Mouse (Mus musculus) embryonic facial prominence, embryonic 11.5 days (tissue): ENCODE results near the gene Rbm39. TPM values are rescaled to one million over a fixed set of nuclear protein-coding genes. Genes with fewer than 3 reads are reported as not detected.

Source experiments
- ATAC-seq: fragments of 200-750 bp; cut with Nextera tagmentation; replicated peaks from 2 replicates; pipeline ENCODE4 v1.8.0; 2017; ENCODE audit warnings: low read depth; ENCODE audit not compliant: insufficient number of reproducible peaks, low FRiP score, low TSS enrichment
- DNase-seq: peaks from one replicate; pipeline ENCODE4 v3.0.0-alpha.2; 2015; ENCODE audit warnings: low spot score
- H3K27ac ChIP-seq: fragments of 300-500 bp; sonication (generic); replicated peaks from 2 replicates; pipeline ENCODE4 v1.5.1; 2014; ENCODE audit warnings: mild to moderate bottlenecking, low read depth, low read length, control low read depth
- H3K27me3 ChIP-seq: fragments of 300-500 bp; sonication (generic); 2 replicates; pipeline ENCODE4 v1.6.1; 2014; ENCODE audit warnings: mild to moderate bottlenecking, low read length, moderate library complexity, mixed read lengths; ENCODE audit not compliant: control insufficient read depth, insufficient read depth
- H3K36me3 ChIP-seq: fragments of 300-500 bp; sonication (generic); replicated peaks from 2 replicates; pipeline ENCODE4 v1.6.1; 2014; ENCODE audit warnings: low read depth, mild to moderate bottlenecking, low read length, moderate library complexity, mixed read lengths; ENCODE audit not compliant: control insufficient read depth, insufficient read depth
- H3K4me1 ChIP-seq: fragments of 300-500 bp; sonication (generic); 2 replicates; pipeline ENCODE4 v1.6.1; 2014; ENCODE audit warnings: low read length, mixed read lengths; ENCODE audit not compliant: control insufficient read depth, insufficient read depth
- H3K4me2 ChIP-seq: fragments of 300-500 bp; sonication (generic); 2 replicates; pipeline ENCODE4 v1.6.1; 2014; ENCODE audit warnings: low read depth, mild to moderate bottlenecking, control low read depth, low read length, moderate library complexity
- H3K4me3 ChIP-seq: fragments of 300-500 bp; sonication (generic); 2 replicates; pipeline ENCODE4 v1.5.1; 2014; ENCODE audit warnings: low read depth, low read length, control low read depth
- H3K9ac ChIP-seq: fragments of 300-500 bp; sonication (generic); replicated peaks from 2 replicates; pipeline ENCODE4 v1.6.1; 2014; ENCODE audit warnings: mild to moderate bottlenecking, control low read depth, low read length
- H3K9me3 ChIP-seq: fragments of 300-500 bp; sonication (generic); replicated peaks from 2 replicates; pipeline ENCODE4 v1.6.1; 2016; ENCODE audit warnings: mild to moderate bottlenecking, low read length, inconsistent platforms, mixed read lengths; ENCODE audit not compliant: control insufficient read depth
- WGBS: fragments of 180-500 bp; shearing (Covaris S2); extraction: QIAGEN DNeasy Blood & Tissue Kit; methylation state at CpG from one replicate; pipeline ENCODE4 v1.1.7; 2014; 5-methylcytosine and 5-hydroxymethylcytosine counted together
- polyA plus RNA-seq: library from polyadenylated mRNA; unstranded; fragments of >200 nt; fragmentation: Nextera tagmentation; extraction: Ambion mirVana; gene quantifications from 2 replicates; pipeline ENCODE4 v1.2.1, GENCODE M21; 2014

Gene Rbm39
- polyA plus RNA-seq, 1 experiment from 2014 or later = 756 TPM

DNA sequence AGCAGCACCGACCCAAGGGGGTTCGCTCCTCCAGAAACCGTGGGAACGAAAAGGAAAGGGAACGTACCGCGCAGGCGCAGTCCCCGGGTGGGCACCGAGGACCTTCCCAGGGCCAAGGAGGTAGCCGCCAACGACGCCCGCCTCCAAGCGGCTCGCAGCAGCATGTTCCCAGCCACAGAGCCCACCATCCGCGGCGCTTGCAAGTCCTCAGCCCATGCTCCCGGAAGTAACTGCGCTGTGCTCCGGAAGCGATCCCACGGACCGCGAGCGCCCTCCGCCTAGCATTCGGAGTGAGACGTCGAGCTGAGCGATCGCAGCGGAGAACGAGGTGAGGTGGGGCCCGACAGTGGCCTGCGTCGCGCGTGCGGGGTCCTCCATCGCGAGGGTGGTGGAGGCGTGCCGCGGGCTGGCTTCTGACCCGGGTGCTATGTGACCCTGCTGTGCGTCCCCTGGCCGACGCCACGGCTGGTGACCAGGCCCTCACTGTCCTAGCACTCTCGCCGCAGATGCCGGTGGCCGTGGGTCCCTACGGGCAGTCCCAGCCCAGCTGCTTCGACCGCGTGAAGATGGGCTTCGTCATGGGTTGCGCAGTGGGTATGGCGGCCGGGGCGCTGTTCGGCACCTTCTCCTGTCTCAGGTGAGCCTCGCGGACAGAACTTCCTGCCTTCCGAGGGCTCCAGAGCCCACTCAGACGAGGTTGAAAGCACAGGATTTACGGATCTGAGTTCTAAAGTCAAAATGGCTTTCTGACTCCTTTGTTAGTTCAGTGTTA lies 35.9 kb downstream of the Rbm39 start, which contains the start of the genes Romo1 and Nfs1:
Gene Romo1 (plus strand): TSS at position 87 of the 772 bp plus-strand sequence.
Gene Nfs1 (minus strand): TSS at position 234 of the 772 bp plus-strand sequence.
- WGBS = under 1% methylated on average over 69 of the region's 70 CpGs
- H3K27ac ChIP-seq = peak within 1 kb of the TSS; percentile 89
- H3K9ac ChIP-seq = peak within 1 kb of the TSS; percentile 86
- H3K27me3 ChIP-seq = no peaks in the 10 kb centered on the region
- peak within 1 kb of the TSS; percentile 77 for H3K4me3 ChIP-seq
- H3K9me3 ChIP-seq = no peaks in the 10 kb centered on the region
- no peaks in the 10 kb centered on the region for H3K4me1 ChIP-seq
- peak; percentile 97 for DNase-seq
- H3K4me2 ChIP-seq = peak within 1 kb of the TSS; percentile 79
- ATAC-seq = peak; percentile 98
- no peaks in the 10 kb centered on the region for H3K36me3 ChIP-seq

DNA sequence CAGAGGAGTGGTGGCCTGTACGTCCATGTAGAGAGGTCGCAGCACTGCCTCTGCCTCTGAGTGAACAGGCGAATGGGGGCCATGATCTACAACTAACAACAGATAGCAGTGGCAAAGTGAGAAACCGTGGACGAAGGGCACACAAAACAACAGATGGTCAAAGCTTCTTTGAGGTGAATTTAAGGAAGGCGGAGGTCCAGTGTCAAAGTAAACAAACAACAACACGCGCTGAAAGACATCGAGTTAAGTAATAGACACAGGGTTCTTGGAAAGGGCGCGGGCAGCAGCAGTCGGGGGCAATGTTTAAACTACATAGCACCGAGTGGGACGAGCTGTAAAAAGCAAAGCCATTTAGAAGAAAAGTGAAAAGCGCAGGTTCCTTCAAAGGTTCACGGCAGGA lies 36.7 kb downstream of the Rbm39 start:
- H3K4me3 ChIP-seq = peak overlapping the region; percentile 77
- DNase-seq = no peak
- H3K27me3 ChIP-seq = no peaks in the 10 kb centered on the region
- H3K4me2 ChIP-seq = peak overlapping the region; percentile 79
- peak; percentile 4; the same call in 1 of the 2 replicates for ATAC-seq
- no peaks in the 10 kb centered on the region for H3K4me1 ChIP-seq
- H3K27ac ChIP-seq = peak overlapping the region; percentile 89
- no peaks in the 10 kb centered on the region for H3K36me3 ChIP-seq
- no peaks in the 10 kb centered on the region for H3K9me3 ChIP-seq
- WGBS = 3% methylated on average over 16 of the region's 16 CpGs
- H3K9ac ChIP-seq = peak overlapping the region; percentile 86

DNA sequence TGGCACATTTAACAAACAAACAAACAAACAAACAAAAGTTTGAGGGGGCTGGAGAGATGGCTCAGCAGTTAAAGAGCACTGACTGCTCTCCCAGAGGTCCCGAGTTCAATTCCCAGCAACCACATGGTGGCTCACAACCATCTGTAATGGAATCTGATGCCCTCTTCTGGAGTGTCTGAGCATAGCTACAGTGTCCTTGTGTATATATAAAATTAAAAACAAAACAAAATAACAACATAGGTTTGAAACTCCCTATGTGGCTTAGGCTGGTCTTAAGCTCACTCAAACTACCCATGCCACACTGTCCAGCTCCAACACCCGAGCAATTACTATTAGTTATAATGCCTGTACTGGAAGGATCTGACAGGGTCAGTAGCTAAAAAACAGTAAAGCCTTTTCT lies 37.2 kb downstream of the Rbm39 start:
- DNase-seq (no peak), ATAC-seq (no peak)
- Histone ChIP-seq H3K9me3 (no peaks in the 10 kb centered on the region), H3K27me3 (no peaks in the 10 kb centered on the region), H3K4me2 (no peak overlapping the region), H3K9ac (no peak overlapping the region), H3K4me1 (no peaks in the 10 kb centered on the region), H3K36me3 (no peaks in the 10 kb centered on the region), H3K27ac (no peak overlapping the region), H3K4me3 (peak overlapping the region; percentile 77; the same call in 1 of the 2 replicates)
- 88% methylated on average over 2 of the region's 2 CpGs for WGBS

DNA sequence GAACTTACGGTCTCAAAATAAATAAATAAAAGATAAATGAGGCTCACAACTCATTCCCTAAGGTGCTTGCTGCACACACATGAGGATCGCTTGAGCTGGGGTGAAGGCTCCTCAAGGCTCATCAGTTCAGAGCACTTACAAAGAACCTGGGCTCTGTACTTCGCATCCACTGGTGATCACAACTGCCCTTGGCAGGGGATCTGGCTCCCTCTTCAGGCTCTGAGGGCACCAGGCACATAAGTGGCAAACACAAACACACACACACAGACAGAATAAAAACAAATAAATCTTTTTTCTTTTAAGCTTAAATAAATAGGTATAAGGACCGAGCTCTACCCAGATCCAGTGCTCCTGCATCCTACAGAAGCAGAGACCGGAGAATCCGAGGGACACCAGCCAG lies 44.3 kb downstream of the Rbm39 start:
- ATAC-seq = no peak
- H3K4me2 ChIP-seq = no peak overlapping the region
- H3K4me1 ChIP-seq = no peaks in the 10 kb centered on the region
- no peak for DNase-seq
- H3K9ac ChIP-seq = no peak overlapping the region
- no peak overlapping the region for H3K4me3 ChIP-seq
- H3K27me3 ChIP-seq = no peaks in the 10 kb centered on the region
- H3K9me3 ChIP-seq = no peaks in the 10 kb centered on the region
- no peaks in the 10 kb centered on the region for H3K36me3 ChIP-seq
- WGBS = 88% methylated on average over 6 of the region's 6 CpGs
- H3K27ac ChIP-seq = no peak overlapping the region

DNA sequence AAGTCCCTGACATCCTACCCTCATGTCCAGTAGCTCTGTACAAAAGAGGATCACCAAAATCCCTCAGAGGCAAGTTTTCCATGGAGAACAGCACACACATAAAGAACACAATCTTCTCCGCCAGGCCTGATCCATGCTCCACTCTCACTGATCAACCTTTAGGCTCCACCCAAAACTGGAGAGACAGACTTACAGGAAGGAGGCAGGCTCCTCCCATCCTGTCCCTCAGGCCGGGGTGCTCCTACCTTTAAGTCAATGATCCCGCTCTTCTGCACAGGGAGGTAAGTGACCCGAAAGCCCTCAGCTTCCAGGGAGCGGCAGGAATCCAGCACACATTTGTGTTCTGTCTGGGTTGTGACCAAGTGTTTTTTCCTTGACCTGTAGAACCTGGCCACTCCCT lies 45.9 kb downstream of the Rbm39 start:
- no peaks in the 10 kb centered on the region for H3K36me3 ChIP-seq
- H3K4me2 ChIP-seq = no peak overlapping the region
- DNase-seq (no peak), ATAC-seq (no peak)
- no peak overlapping the region for H3K27ac ChIP-seq
- H3K4me3 ChIP-seq = no peak overlapping the region
- no peaks in the 10 kb centered on the region for H3K4me1 ChIP-seq
- no peak overlapping the region for H3K9ac ChIP-seq
- H3K9me3 ChIP-seq = no peaks in the 10 kb centered on the region
- 95% methylated on average over 5 of the region's 5 CpGs for WGBS
- H3K27me3 ChIP-seq = no peaks in the 10 kb centered on the region

DNA sequence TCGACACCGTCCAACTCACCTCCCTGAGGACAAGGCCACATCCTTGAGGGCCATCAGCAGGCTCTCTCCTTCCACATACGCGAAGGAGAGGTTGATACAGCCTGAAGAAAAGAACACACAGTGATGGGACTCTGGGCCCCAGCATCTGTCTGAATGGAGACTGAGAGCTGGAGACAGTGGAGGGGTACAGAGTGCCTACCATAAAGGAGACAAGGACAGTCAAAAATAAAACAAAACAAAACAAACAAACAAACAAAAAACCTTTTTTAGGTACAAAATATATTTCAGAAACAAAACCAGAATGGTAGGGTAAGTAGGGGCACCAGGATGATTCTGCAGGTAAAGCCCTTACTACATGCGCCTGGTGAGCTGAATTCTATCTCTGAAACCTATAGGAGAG lies 53.0 kb downstream of the Rbm39 start, which contains the start of gene Gm28036:
Gene Gm28036 (minus strand): TSS at position 101 of the 400 bp plus-strand sequence.
- H3K9ac ChIP-seq = no peak within 1 kb of the TSS
- no peak within 1 kb of the TSS for H3K4me3 ChIP-seq
- WGBS = 96% methylated on average over 5 of the region's 5 CpGs
- DNase-seq = no peak
- H3K4me2 ChIP-seq = no peak within 1 kb of the TSS
- H3K36me3 ChIP-seq = no peaks in the 10 kb centered on the region
- ATAC-seq = no peak
- no peaks in the 10 kb centered on the region for H3K9me3 ChIP-seq
- no peaks in the 10 kb centered on the region for H3K27me3 ChIP-seq
- no peaks in the 10 kb centered on the region for H3K4me1 ChIP-seq
- H3K27ac ChIP-seq = no peak within 1 kb of the TSS

DNA sequence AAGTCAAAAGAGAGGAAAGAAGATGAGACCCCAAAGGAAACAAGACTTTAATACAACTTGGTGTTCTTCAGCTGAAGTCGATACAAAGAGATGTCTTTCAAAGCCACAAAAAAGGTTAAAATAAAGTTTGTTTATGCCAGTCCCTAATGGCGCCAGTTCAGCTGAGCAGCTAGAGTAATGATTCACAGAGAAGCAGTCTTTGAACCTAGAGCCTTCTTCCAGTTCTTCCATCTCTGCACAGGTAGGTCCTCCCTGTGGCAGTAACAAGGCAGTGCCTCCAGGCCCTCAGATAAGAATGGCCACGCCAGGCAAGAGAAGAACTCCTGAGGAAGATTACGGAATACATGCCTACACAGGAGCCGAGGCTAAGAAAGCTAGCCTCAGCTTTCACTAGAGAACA lies 56.3 kb downstream of the Rbm39 start:
- no peaks in the 10 kb centered on the region for H3K27me3 ChIP-seq
- no peak for DNase-seq
- H3K4me3 ChIP-seq = no peak overlapping the region
- H3K27ac ChIP-seq = no peak overlapping the region
- H3K9ac ChIP-seq = no peak overlapping the region
- no peaks in the 10 kb centered on the region for H3K9me3 ChIP-seq
- no peak for ATAC-seq
- no peak overlapping the region for H3K4me2 ChIP-seq
- no peaks in the 10 kb centered on the region for H3K36me3 ChIP-seq
- 94% methylated on average over 5 of the region's 5 CpGs for whole genome bisulfite sequencing
- H3K4me1 ChIP-seq = no peaks in the 10 kb centered on the region

DNA sequence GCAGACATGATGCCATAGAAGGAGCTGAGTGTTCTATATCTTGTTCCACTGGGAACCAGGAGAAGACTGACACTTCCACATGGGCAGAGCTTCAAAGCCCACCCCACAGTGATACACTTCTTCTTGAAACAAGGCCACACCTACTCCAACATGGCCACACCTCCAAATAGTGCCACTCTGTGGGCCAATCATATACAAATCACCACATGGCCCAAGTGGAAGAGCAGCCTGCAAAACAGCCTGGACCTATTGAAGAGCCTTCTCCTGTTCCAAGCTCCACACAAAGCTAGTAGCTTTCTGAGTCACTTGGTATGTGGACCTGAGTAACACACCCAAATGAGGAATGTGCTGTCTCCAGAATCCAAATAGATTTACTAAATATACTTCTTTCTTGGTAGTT lies 60.5 kb downstream of the Rbm39 start:
- no peak overlapping the region for H3K4me2 ChIP-seq
- DNase-seq = no peak
- ATAC-seq = no peak
- no peak overlapping the region for H3K27ac ChIP-seq
- no peak overlapping the region for H3K4me3 ChIP-seq
- H3K9me3 ChIP-seq = no peaks in the 10 kb centered on the region
- H3K9ac ChIP-seq = no peak overlapping the region
- no peaks in the 10 kb centered on the region for H3K27me3 ChIP-seq
- no peaks in the 10 kb centered on the region for H3K36me3 ChIP-seq
- no peaks in the 10 kb centered on the region for H3K4me1 ChIP-seq
